Mouse (Mus musculus) left cerebral cortex, adult 2 months (tissue): Measurements from ENCODE around the gene Hcst. TPM values are rescaled to one million over a fixed set of nuclear protein-coding genes. Genes with fewer than 3 reads are reported as not detected.
A peak's percentile ranks its signal among the peaks of the same experiment; 100 is the strongest.

Experiments used
- DNase-seq, 2 experiments: peaks; one replicate each; pipeline ENCODE4 v3.0.0; 2021 to 2022; ENCODE audit warnings: low spot score in 2 of 2, mixed read lengths in 1 of 2; ENCODE audit errors: extremely low spot score in 1 of 2
- H3K27ac ChIP-seq: fragments of 200-600 bp; 2 replicates; pipeline ENCODE4 v1.8.1; 2022
- H3K4me3 ChIP-seq: fragments of 200-600 bp; 2 replicates; pipeline ENCODE4 v1.8.1; 2022
- CTCF ChIP-seq: fragments of 200-600 bp; IDR thresholded peaks from 2 replicates; pipeline ENCODE4 v1.8.1; 2022; ENCODE audit warnings: antibody characterized with exemption, mild to moderate bottlenecking, moderate library complexity
- intact Hi-C: fragments of 180-260 bp; cut with DNase I; formaldehyde crosslinking; loops from one replicate; pipeline ENCODE4 v1.15.1; 2025
- total RNA-seq, 2 experiments: library from RNA; stranded (reverse); gene quantifications; 2 replicates each; pipeline ENCODE4 v1.2.3; 2021

The Hcst gene
- total RNA-seq, 2 experiments from 2014 or later, result 3.1 TPM; not detected in 1

DNA sequence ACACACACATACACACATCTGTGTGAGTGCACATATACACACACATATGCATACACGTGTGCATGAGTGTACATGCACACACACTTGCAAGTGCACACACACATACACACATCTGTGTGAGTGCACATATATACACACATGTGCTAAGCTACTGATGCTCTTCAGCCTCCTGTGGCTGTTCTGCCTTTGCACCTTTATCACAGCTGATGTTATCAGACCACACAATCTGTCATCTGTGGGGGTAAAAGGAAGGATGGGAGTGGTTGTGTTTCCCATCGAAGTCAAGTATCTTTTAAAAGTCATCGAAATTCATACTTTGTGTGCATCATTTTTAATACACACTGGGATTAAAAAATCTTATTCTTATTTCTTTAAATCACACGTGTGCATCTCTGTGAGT, 17.3 kb downstream of the Hcst start:
- no peak for TF ChIP-seq CTCF
- no peak for DNase-seq
- Histone ChIP-seq H3K27ac (no peak overlapping the region), H3K4me3 (no peak overlapping the region)
- intact Hi-C loops, result no loop called here

DNA sequence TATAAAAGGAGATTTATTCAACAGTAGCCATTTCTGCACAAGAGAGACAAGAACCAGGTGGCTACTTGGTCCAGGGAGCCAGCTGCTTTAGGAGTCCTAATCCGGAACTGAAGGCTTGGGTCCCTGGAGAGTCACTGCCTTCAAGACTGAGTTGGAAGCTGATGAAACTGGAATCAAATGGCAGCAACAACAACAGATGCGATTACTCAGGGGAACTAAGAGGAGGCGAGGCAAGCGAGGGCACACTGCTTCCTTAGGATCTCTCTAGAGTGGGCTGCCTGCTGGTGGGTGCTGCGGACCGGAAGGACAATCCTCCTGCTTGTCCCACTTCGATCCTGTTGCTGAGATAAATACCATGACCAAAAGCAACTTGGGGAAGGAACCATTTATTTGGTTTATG, 20.0 kb downstream of the Hcst start:
- TF ChIP-seq CTCF, result no peak
- no peak overlapping the region for H3K4me3 ChIP-seq
- no peak for DNase-seq
- no peak overlapping the region for H3K27ac ChIP-seq
- intact Hi-C loops, result no loop called here

GRCm38 (mm10) chr7:30394871-30395270, 24.8 kb downstream of the Hcst start:
- Histone ChIP-seq H3K27ac (no peak overlapping the region), H3K4me3 (no peak overlapping the region)
- intact Hi-C loops, result no loop called here
- peak; percentile 33 for TF ChIP-seq CTCF
- no peak for DNase-seq

GRCm38 (mm10) chr7:30394379-30394778, 25.3 kb downstream of the Hcst start:
- no peak for TF ChIP-seq CTCF

DNA sequence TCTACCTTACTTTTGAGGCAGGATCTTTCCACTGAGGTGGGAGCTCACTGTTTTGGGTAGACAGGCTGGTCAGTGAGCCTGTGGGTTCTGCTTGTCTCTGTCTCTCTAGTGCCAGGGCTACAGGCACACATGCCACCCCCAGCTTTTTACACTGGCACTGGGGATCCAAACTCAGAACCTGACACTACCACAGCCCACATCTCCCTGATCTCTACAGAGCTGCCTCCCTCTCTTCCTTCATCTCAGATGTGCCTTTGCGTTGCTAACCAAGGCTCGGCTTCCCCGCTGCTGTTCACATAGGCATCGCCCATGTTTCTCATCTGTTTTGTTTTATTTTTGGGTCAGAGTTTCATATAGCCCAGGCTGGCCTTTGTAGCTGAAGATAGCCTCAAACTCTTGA, 26.0 kb downstream of the Hcst start:
- TF ChIP-seq CTCF, result no peak
- H3K4me3 ChIP-seq, result no peak overlapping the region
- no peak for DNase-seq
- peak overlapping the region; percentile 57 for H3K27ac ChIP-seq
- intact Hi-C loops, result no loop called here

More at GRCm38 (mm10) chr7:30394379-30394778, 25.3 kb downstream of the Hcst start:
- Histone ChIP-seq H3K4me3 (no peak overlapping the region), H3K27ac (peak overlapping the region; percentile 57; the same call in 1 of the 2 replicates)
- no peak for DNase-seq
- intact Hi-C loops, result no loop called here

DNA sequence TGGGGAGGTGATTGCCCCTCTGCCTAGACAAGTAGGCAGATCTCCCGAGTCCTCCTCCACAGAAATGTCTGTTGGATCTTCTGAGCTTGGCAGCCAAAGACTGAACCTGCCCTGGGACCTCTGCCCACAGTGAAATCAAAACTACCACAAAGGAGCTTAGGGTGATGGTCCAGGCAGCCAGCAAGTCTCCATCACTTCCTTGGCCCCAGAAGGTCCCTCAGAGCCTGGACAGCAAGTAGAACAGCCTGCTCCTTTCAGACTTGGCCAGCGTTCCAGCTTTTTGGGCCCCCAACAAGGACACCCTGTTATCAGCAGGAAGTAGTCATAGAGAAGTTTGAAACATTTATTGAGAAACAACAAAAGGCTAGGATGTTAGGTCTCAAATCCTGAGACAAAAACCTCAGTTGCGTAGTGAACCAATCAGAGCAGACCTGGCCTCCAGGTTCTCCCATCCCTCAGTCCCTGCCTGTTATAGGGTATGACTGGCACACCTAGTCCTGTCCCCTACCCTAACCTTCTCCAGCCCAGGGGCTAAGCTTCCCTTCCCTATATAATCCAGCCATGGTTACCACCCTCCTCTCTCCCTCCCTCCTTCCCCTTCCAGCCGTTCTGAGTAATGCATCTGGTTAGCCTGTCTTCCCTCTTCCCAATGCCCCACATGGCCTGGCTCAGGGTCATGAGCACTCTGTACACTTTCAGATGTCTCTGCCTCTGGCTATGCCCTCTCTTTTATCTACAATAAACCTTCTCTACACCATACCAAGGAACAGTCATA, 26.7 kb downstream of the Hcst start:
- intact Hi-C loops, result no loop called here
- Histone ChIP-seq H3K4me3 (no peak overlapping the region), H3K27ac (no peak overlapping the region; the same call in 1 of the 2 replicates)
- no peak for TF ChIP-seq CTCF
- no peak for DNase-seq

- Histone ChIP-seq H3K4me3 (no peak overlapping the region), H3K27ac (no peak overlapping the region)
- DNase-seq, result no peak
- intact Hi-C loops, result no loop called here
- no peak for TF ChIP-seq CTCF
Measured at GRCm38 (mm10) chr7:30384106-30384505, 35.5 kb downstream of the Hcst start.

DNA sequence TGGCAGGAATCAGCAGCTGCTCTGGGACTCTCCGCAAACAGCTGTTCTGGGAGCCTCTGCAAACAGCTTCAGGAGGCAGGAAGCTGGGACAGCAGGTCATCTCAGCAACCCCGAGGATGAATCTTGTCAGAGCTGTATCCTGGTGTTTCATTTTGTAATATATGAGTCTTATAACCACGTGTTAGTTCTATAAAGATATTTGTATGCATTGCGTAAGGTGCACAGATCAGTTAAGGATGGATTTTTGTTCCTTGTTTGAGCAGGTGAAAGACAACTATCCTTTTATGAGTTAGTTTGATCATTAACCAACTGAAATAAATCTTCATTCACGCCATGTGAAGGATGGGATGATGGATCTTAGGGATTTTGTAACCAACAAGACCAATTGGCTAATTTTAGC, 39.6 kb downstream of the Hcst start:
- Histone ChIP-seq H3K4me3 (no peak overlapping the region), H3K27ac (no peak overlapping the region)
- no peak for DNase-seq
- intact Hi-C loops, result no loop called here
- no peak for TF ChIP-seq CTCF

DNA sequence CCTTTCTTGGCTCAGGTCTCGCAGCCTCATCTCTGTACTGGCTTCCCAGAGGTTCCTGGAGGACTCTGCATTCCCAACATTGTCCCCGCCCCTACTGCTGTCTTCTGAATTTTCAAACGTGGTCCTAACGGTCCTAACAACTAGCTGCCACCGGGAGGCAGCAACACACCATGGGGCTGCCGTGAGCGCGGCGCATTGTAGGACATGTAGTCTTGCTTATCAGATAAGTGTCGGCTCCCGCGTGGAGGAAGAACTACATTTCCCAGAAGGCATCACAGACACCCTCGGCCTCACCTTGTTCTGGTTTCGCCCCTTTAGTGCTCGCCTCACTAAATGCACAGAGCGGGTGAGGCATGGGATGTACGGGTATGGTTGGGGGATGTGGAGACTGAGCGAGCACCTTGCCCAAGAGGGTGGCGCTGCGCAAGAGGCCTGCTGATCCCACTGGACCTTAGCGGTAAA, 46.1 kb downstream of the Hcst start:
- intact Hi-C loops, result loop anchor here (1.0 to 2.0 kb wide), 2 partner anchors 49 to 59 kb away; no protein-coding TSS in a partner anchor
- peak; percentile 95 for TF ChIP-seq CTCF
- DNase-seq, result peak; percentile 91 to 94
- Histone ChIP-seq H3K27ac (peak overlapping the region; percentile 95), H3K4me3 (peak overlapping the region; percentile 49)

Other genes with a start within 250 kb of the Hcst start
- gene Cox7a1, start 235.7 kb downstream of the Hcst start, total RNA-seq, result 1 to 10 TPM; 2.9 to 7.2 TPM
- gene Capns1, start 221.0 kb downstream of the Hcst start, total RNA-seq, result 100 to 1,000 TPM; 173 to 175 TPM
- 10 to 100 TPM; 53.3 to 56.3 TPM for gene Polr2i, start 187.9 kb downstream of the Hcst start, total RNA-seq
- 100 to 1,000 TPM; 125 to 133 TPM for gene Tbcb, start 187.6 kb downstream of the Hcst start, total RNA-seq
- not detected for gene Ovol3, start 184.1 kb downstream of the Hcst start, total RNA-seq
- gene Thap8, start 139.8 kb downstream of the Hcst start, total RNA-seq, result not detected
- 1 to 10 TPM; 1.0 to 1.6 TPM for gene Wdr62, start 139.4 kb downstream of the Hcst start, total RNA-seq
- gene Clip3, start 128.1 kb downstream of the Hcst start, total RNA-seq, result 100 to 1,000 TPM; 488 to 492 TPM
- gene Alkbh6, start 111.1 kb downstream of the Hcst start, total RNA-seq, result 10 to 100 TPM; 65.7 to 71.4 TPM
- 10 to 100 TPM in 1 of 2 experiments, 1 to 10 TPM in 1; 8.8 to 19.2 TPM for gene Syne4, start 105.0 kb downstream of the Hcst start, total RNA-seq
- under 1 TPM in 1 of 2 experiments, not detected in 1; 0.66 TPM for gene E130208F15Rik, start 98.1 kb downstream of the Hcst start, total RNA-seq
- gene Sdhaf1, start 96.0 kb downstream of the Hcst start, total RNA-seq, result 1 to 10 TPM; 7.0 to 8.0 TPM
- gene Lrfn3, start 57.1 kb downstream of the Hcst start, total RNA-seq, result 10 to 100 TPM; 33.0 to 36.4 TPM
- gene Tyrobp, start 6.1 kb downstream of the Hcst start, total RNA-seq, result 10 to 100 TPM; 25.9 to 26.6 TPM
- gene Nfkbid, start 1.9 kb upstream of the Hcst start, total RNA-seq, result 1 to 10 TPM; 3.9 to 5.1 TPM
- 1,000 to 10,000 TPM; 1,205 to 1,260 TPM for gene Aplp1, start 25.7 kb upstream of the Hcst start, total RNA-seq
- 10 to 100 TPM; 11.0 to 11.9 TPM for gene Kirrel2, start 37.8 kb upstream of the Hcst start, total RNA-seq
- gene Nphs1, start 38.5 kb upstream of the Hcst start, total RNA-seq, result 1 to 10 TPM in 1 of 2 experiments, under 1 TPM in 1; 0.79 to 1.1 TPM
- gene Prodh2, start 73.8 kb upstream of the Hcst start, total RNA-seq, result not detected
- 100 to 1,000 TPM; 182 to 220 TPM for gene Arhgap33, start 115.2 kb upstream of the Hcst start, total RNA-seq
- 1 to 10 TPM; 4.4 to 5.0 TPM for gene Hspb6, start 132.3 kb upstream of the Hcst start, total RNA-seq
- gene Proser3, start 132.4 kb upstream of the Hcst start, total RNA-seq, result 1 to 10 TPM; 4.9 to 5.2 TPM
- gene Lin37, start 140.0 kb upstream of the Hcst start, total RNA-seq, result 10 to 100 TPM; 42.9 to 43.2 TPM
- 10 to 100 TPM; 67.4 to 74.4 TPM for gene U2af1l4, start 143.4 kb upstream of the Hcst start, total RNA-seq
- 1 to 10 TPM; 6.4 to 8.8 TPM for gene Gm49396, start 143.5 kb upstream of the Hcst start, total RNA-seq
- 10 to 100 TPM; 84.9 to 93.8 TPM for gene Psenen, start 143.8 kb upstream of the Hcst start, total RNA-seq
- gene Igflr1, start 145.6 kb upstream of the Hcst start, total RNA-seq, result 1 to 10 TPM; 3.8 to 6.6 TPM
- 10 to 100 TPM; 53.4 to 57.4 TPM for gene Kmt2b, start 168.9 kb upstream of the Hcst start, total RNA-seq
- gene Zbtb32, start 179.1 kb upstream of the Hcst start, total RNA-seq, result not detected
- under 1 TPM; 0.48 to 0.96 TPM for gene Upk1a, start 193.0 kb upstream of the Hcst start, total RNA-seq
- gene Cox6b1, start 206.3 kb upstream of the Hcst start, total RNA-seq, result 100 to 1,000 TPM; 565 to 587 TPM
- not detected for gene Etv2, start 216.0 kb upstream of the Hcst start, total RNA-seq
- gene Rbm42, start 230.5 kb upstream of the Hcst start, total RNA-seq, result 10 to 100 TPM; 67.7 to 67.8 TPM
- gene Haus5, start 245.1 kb upstream of the Hcst start, total RNA-seq, result 1 to 10 TPM; 4.7 to 5.2 TPM